Mouse (Mus musculus) intestine, embryonic 16.5 days (tissue): ENCODE results near the gene Hspbp1. TPM values are rescaled to one million over a fixed set of nuclear protein-coding genes. Genes with fewer than 3 reads are reported as not detected.
A peak's percentile ranks its signal among the peaks of the same experiment; 100 is the strongest.

Experiments used
- ATAC-seq: fragments of 200-750 bp; cut with Nextera tagmentation; 2 replicates; pipeline ENCODE4 v1.8.0; 2017; ENCODE audit warnings: moderate TSS enrichment, moderate library complexity
- H3K27ac ChIP-seq: fragments of 300-500 bp; sonication (generic); 2 replicates; pipeline ENCODE4 v1.5.1; 2014; ENCODE audit warnings: mild to moderate bottlenecking, low read length
- H3K27me3 ChIP-seq: fragments of 300-500 bp; sonication (generic); replicated peaks from 2 replicates; pipeline ENCODE4 v1.6.1; 2014; ENCODE audit warnings: low read length, control low read depth, mixed read lengths; ENCODE audit not compliant: control insufficient read depth, insufficient read depth
- H3K36me3 ChIP-seq: fragments of 300-500 bp; sonication (generic); 2 replicates; pipeline ENCODE4 v1.6.1; 2014; ENCODE audit warnings: low read length, control low read depth; ENCODE audit not compliant: control insufficient read depth, insufficient read depth
- H3K4me1 ChIP-seq: fragments of 300-500 bp; sonication (generic); 2 replicates; pipeline ENCODE4 v1.6.1; 2014; ENCODE audit warnings: low read length, control low read depth, mixed read lengths; ENCODE audit not compliant: control insufficient read depth, insufficient read depth
- H3K4me2 ChIP-seq: fragments of 300-500 bp; sonication (generic); 2 replicates; pipeline ENCODE4 v1.6.1; 2014; ENCODE audit warnings: low read depth, low read length, control low read depth
- H3K4me3 ChIP-seq: fragments of 300-500 bp; sonication (generic); 2 replicates; pipeline ENCODE4 v1.5.1; 2014; ENCODE audit warnings: mild to moderate bottlenecking, low read length
- H3K9ac ChIP-seq: fragments of 300-500 bp; sonication (generic); 2 replicates; pipeline ENCODE4 v1.6.1; 2014; ENCODE audit warnings: low read depth, low read length
- H3K9me3 ChIP-seq: fragments of 300-500 bp; sonication (generic); 2 replicates; pipeline ENCODE4 v1.6.1; 2016; ENCODE audit warnings: low read length, control low read depth; ENCODE audit not compliant: control insufficient read depth
- WGBS: fragments of 180-500 bp; shearing (Covaris S2); extraction: QIAGEN DNeasy Blood & Tissue Kit; methylation state at CpG from one replicate; pipeline ENCODE4 v1.1.7; 2014; 5-methylcytosine and 5-hydroxymethylcytosine counted together
- polyA plus RNA-seq: library from polyadenylated mRNA; unstranded; fragments of >200 nt; fragmentation: Nextera tagmentation; extraction: Ambion mirVana; gene quantifications from 2 replicates; pipeline ENCODE4 v1.2.1, GENCODE M21; 2015

Hspbp1 gene
- polyA plus RNA-seq, 1 experiment from 2014 or later: 95.4 TPM

GRCm38 (mm10) chr7:4705098-4705497, 20.2 kb upstream of the Hspbp1 start:
- no peak overlapping the region for H3K27ac ChIP-seq
- ATAC-seq: 0 out of 2 replicates have a peak, but pooled peaks have one; percentile 19
- WGBS: 49% methylated on average over 18 of the region's 18 CpGs

GRCm38 (mm10) chr7:4703195-4703594, 18.3 kb upstream of the Hspbp1 start:
- Histone ChIP-seq H3K4me3 (no peak overlapping the region), H3K27ac (no peak overlapping the region), H3K9ac (no peak overlapping the region), H3K27me3 (no peaks in the 10 kb centered on the region), H3K4me2 (no peak overlapping the region), H3K9me3 (no peaks in the 10 kb centered on the region), H3K36me3 (peaks cover 5% of the 10 kb centered on the region; the same call in 1 of the 2 replicates), H3K4me1 (no peaks in the 10 kb centered on the region)
- WGBS: 85% methylated on average over 7 of the region's 7 CpGs
- no peak for ATAC-seq

More at GRCm38 (mm10) chr7:4705098-4705497, 20.2 kb upstream of the Hspbp1 start:
- Histone ChIP-seq H3K4me1 (no peaks in the 10 kb centered on the region), H3K36me3 (peaks cover 8% of the 10 kb centered on the region; the same call in 1 of the 2 replicates), H3K4me2 (no peak overlapping the region), H3K4me3 (no peak overlapping the region), H3K9ac (no peak overlapping the region), H3K9me3 (no peaks in the 10 kb centered on the region), H3K27me3 (no peaks in the 10 kb centered on the region)

- no peak overlapping the region for H3K9ac ChIP-seq
- no peak overlapping the region for H3K4me2 ChIP-seq
- ATAC-seq: no peak
- no peaks in the 10 kb centered on the region for H3K4me1 ChIP-seq
- no peaks in the 10 kb centered on the region for H3K9me3 ChIP-seq
- H3K27me3 ChIP-seq: no peaks in the 10 kb centered on the region
- no peak overlapping the region for H3K4me3 ChIP-seq
- H3K27ac ChIP-seq: no peak overlapping the region
- 0 out of 2 replicates have a peak, but pooled peaks cover 5% of the 10 kb centered on the region for H3K36me3 ChIP-seq
- 50% methylated on average over 8 of the region's 8 CpGs for WGBS
These were observed 17.5 kb upstream of the Hspbp1 start for GRCm38 (mm10) chr7:4702334-4702733.

- no peak overlapping the region for H3K27ac ChIP-seq
- no peak overlapping the region for H3K4me2 ChIP-seq
- no peaks in the 10 kb centered on the region for H3K9me3 ChIP-seq
- 81% methylated on average over 6 of the region's 6 CpGs for WGBS
- no peaks in the 10 kb centered on the region for H3K36me3 ChIP-seq
- no peak overlapping the region for H3K4me3 ChIP-seq
- ATAC-seq: no peak
- no peaks in the 10 kb centered on the region for H3K27me3 ChIP-seq
- H3K4me1 ChIP-seq: peaks cover 10% of the 10 kb centered on the region
- H3K9ac ChIP-seq: no peak overlapping the region
These were observed 8.1 kb upstream of the Hspbp1 start for GRCm38 (mm10) chr7:4693004-4693403.

GRCm38 (mm10) chr7:4690951-4691653, 6.2 kb upstream of the Hspbp1 start:
- Histone ChIP-seq H3K36me3 (no peaks in the 10 kb centered on the region), H3K9me3 (no peaks in the 10 kb centered on the region), H3K27me3 (no peaks in the 10 kb centered on the region), H3K4me3 (peak overlapping the region; percentile 70), H3K9ac (peak overlapping the region; percentile 89), H3K4me2 (peak overlapping the region; percentile 98), H3K4me1 (peaks cover 10% of the 10 kb centered on the region), H3K27ac (peak overlapping the region; percentile 82)
- ATAC-seq: peak; percentile 55
- 7% methylated on average over 19 of the region's 35 CpGs for WGBS

- Histone ChIP-seq H3K4me2 (peak within 1 kb of the TSS; percentile 98), H3K4me3 (peak within 1 kb of the TSS; percentile 70), H3K4me1 (peaks cover 10% of the 10 kb centered on the region), H3K9me3 (no peaks in the 10 kb centered on the region), H3K36me3 (no peaks in the 10 kb centered on the region), H3K27ac (peak within 1 kb of the TSS; percentile 82), H3K27me3 (no peaks in the 10 kb centered on the region), H3K9ac (peak within 1 kb of the TSS; percentile 89)
- peak; percentile 45 for ATAC-seq
- 3% methylated on average over 5 of the region's 18 CpGs for WGBS
These were observed 5.5 kb upstream of the Hspbp1 start, which contains the start of gene Brsk1 for GRCm38 (mm10) chr7:4690387-4690786. TSS of gene Brsk1 (plus strand) at chr7:4690604.

GRCm38 (mm10) chr7:4684203-4684602, 665 bp downstream of the Hspbp1 start:
- H3K9me3 ChIP-seq: no peaks in the 10 kb centered on the region
- no peak overlapping the region for H3K27ac ChIP-seq
- H3K4me1 ChIP-seq: peaks cover 4% of the 10 kb centered on the region
- H3K4me2 ChIP-seq: peak overlapping the region; percentile 82
- 2% methylated on average over 13 of the region's 13 CpGs for WGBS
- H3K9ac ChIP-seq: peak overlapping the region; percentile 71
- no peaks in the 10 kb centered on the region for H3K27me3 ChIP-seq
- H3K4me3 ChIP-seq: peak overlapping the region; percentile 68
- 0 out of 2 replicates have a peak, but pooled peaks cover 6% of the 10 kb centered on the region for H3K36me3 ChIP-seq
- ATAC-seq: no peak; the same call in 1 of the 2 replicates

GRCm38 (mm10) chr7:4683307-4683706, 1.6 kb downstream of the Hspbp1 start:
- Histone ChIP-seq H3K27ac (no peak overlapping the region), H3K27me3 (no peaks in the 10 kb centered on the region), H3K4me3 (no peak overlapping the region), H3K9ac (no peak overlapping the region), H3K4me1 (peaks cover 4% of the 10 kb centered on the region), H3K4me2 (no peak overlapping the region), H3K9me3 (no peaks in the 10 kb centered on the region), H3K36me3 (0 out of 2 replicates have a peak, but pooled peaks cover 6% of the 10 kb centered on the region)
- ATAC-seq: no peak
- 82% methylated on average over 5 of the region's 5 CpGs for WGBS

- Histone ChIP-seq H3K4me1 (peaks cover 7% of the 10 kb centered on the region; the same call in 1 of the 2 replicates), H3K27me3 (no peaks in the 10 kb centered on the region), H3K4me2 (no peak overlapping the region), H3K9ac (no peak overlapping the region), H3K9me3 (no peaks in the 10 kb centered on the region), H3K4me3 (no peak overlapping the region), H3K27ac (no peak overlapping the region), H3K36me3 (peaks cover 6% of the 10 kb centered on the region; the same call in 1 of the 2 replicates)
- ATAC-seq: peak; percentile 56
- 57% methylated on average over 7 of the region's 7 CpGs for WGBS
These were observed 9.7 kb downstream of the Hspbp1 start for GRCm38 (mm10) chr7:4675200-4675599.
